In genomic region chr5:23615586-23616269, GRCm38 (mm10) we compare ENCODE assay signal across 8 mouse cellular contexts.
DNase-seq lines count a peak whose midpoint lies in the region; ATAC-seq and TF ChIP-seq lines count a peak whose summit lies in the region.

No protein-coding gene starts in this region.

- peak overlapping the region; percentile 41 for H3K9ac ChIP-seq in kidney, embryonic 15.5 days
- H3K9ac ChIP-seq in midbrain, postnatal 0 days (replicated peaks; ENCODE audit: low read length, poor library complexity, severe bottlenecking): peak overlapping the region; percentile 73

- 35% methylated on average over 5 of the region's 5 CpGs for WGBS in kidney, embryonic 15.5 days
- WGBS in midbrain, postnatal 0 days: 8% methylated on average over 5 of the region's 5 CpGs

- H3K27me3 ChIP-seq in kidney, embryonic 15.5 days: no peaks in the 10 kb centered on the region
- no peaks in the 10 kb centered on the region for H3K27me3 ChIP-seq in midbrain, postnatal 0 days (ENCODE audit: insufficient read depth, low read length)

- H3K27ac ChIP-seq in kidney, embryonic 15.5 days: peak overlapping the region; percentile 88
- H3K27ac ChIP-seq in midbrain, postnatal 0 days (ENCODE audit: low read depth, low read length): peak overlapping the region; percentile 76

- H3K4me3 ChIP-seq in kidney, embryonic 15.5 days (replicated peaks): peak overlapping the region; percentile 51
- peak overlapping the region; percentile 49 for H3K4me3 ChIP-seq in midbrain, postnatal 0 days (ENCODE audit: low read depth, low read length)

- TF ChIP-seq POLR2A in brain, embryonic 14.5 days (IDR thresholded peaks at IDR 0.05; ENCODE audit: borderline replicate concordance, extremely low read depth, insufficient read depth, insufficient read length, poor library complexity, severe bottlenecking): no peak

- H3K36me3 ChIP-seq in kidney, embryonic 15.5 days: no peaks in the 10 kb centered on the region
- H3K36me3 ChIP-seq in midbrain, postnatal 0 days (ENCODE audit: insufficient read depth, low read length): no peaks in the 10 kb centered on the region

- DNase-seq in kidney, postnatal 10 days: no peak
- DNase-seq in brain, embryonic 14.5 days (ENCODE audit: low read depth): peak; percentile 49
- no peak for DNase-seq in midbrain, postnatal 0 days (ENCODE audit: low spot score)
- no peak for DNase-seq in adrenal gland, adult 18-20 months (ENCODE audit: low spot score in 2 of 2)
- DNase-seq in right cerebral cortex, postnatal 25 days: no peak
- no peak for DNase-seq in thymus, postnatal 36 days

- peak overlapping the region; percentile 65 for H3K4me2 ChIP-seq in kidney, embryonic 15.5 days
- H3K4me2 ChIP-seq in midbrain, postnatal 0 days (ENCODE audit: low read depth, low read length, poor library complexity, severe bottlenecking): peak overlapping the region; percentile 55

- TF ChIP-seq CTCF in brain, embryonic 14.5 days (IDR thresholded peaks at IDR 0.05; ENCODE audit: borderline replicate concordance, extremely low read depth, insufficient read depth, insufficient read length): no peak
- no peak for TF ChIP-seq CTCF in midbrain, postnatal 0 days (IDR thresholded peaks at IDR 0.05)

- ATAC-seq in kidney, embryonic 15.5 days (replicated peaks; ENCODE audit: low FRiP score): 0 out of 2 replicates have a peak, but pooled peaks have one; percentile 37
- peak; percentile 4 for ATAC-seq in inflammation-experienced regulatory T-cells, adult 6 months
- peak; percentile 50; the same call in 1 of the 2 replicates for ATAC-seq in midbrain, postnatal 0 days (ENCODE audit: low FRiP score)

- no peaks in the 10 kb centered on the region for H3K9me3 ChIP-seq in kidney, embryonic 15.5 days (replicated peaks)
- H3K9me3 ChIP-seq in midbrain, postnatal 0 days (ENCODE audit: low read length): no peaks in the 10 kb centered on the region

- H3K4me1 ChIP-seq in kidney, embryonic 15.5 days: no peaks in the 10 kb centered on the region
- peaks cover 6% of the 10 kb centered on the region; the same call in 1 of the 2 replicates for H3K4me1 ChIP-seq in midbrain, postnatal 0 days (ENCODE audit: insufficient read depth, low read length)
